Mouse (Mus musculus): ENCODE results near the gene Kdm3a.

- TF ChIP-seq POLR2A (IDR thresholded peaks at IDR 0.05; ENCODE audit: control insufficient read depth, low read depth, low read length) (no peak), CTCF (IDR thresholded peaks at IDR 0.05; ENCODE audit: control insufficient read depth, insufficient read depth, insufficient replicate concordance, low read depth, low read length) (no peak)
Measured at GRCm38 (mm10) chr6:71621551-71621950, 11.2 kb downstream of the Kdm3a start.

Measured in testis, adult 2 months (tissue).